Mouse (Mus musculus) kidney, adult 11 months (tissue): ENCODE results near the gene Havcr2.

Source experiments
- DNase-seq: peaks from one replicate; pipeline ENCODE4 v3.0.0; 2022

Gene Havcr2

DNA sequence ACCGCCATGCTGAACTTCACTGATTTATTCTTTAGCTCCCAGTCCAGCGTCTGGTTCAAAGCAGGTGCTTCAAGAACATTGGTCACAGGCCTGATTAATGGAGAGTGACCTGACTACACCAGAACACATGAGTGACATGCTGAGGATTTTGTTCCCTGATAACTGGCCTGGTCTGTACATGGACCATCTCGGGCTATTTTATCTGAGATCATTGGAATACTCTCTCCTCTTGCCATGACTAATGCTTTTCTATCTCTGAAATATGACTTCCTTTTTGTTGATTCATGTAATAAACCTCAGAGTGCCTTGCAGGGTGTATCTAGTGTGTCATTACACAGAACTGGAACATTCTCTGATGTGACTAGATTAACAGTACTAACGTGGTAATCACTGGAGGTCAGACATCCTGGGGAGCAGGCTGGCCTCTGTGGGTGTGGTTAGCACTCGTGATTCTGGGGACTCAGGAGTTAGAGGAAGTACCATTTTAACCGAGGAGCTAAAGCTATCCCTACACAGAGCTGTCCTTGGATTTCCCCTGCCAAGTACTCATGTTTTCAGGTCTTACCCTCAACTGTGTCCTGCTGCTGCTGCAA lies at the start of gene Havcr2:
Gene Havcr2 (plus strand): TSS at position 483 of the 593 bp plus-strand sequence.
- no peak for DNase-seq

DNA sequence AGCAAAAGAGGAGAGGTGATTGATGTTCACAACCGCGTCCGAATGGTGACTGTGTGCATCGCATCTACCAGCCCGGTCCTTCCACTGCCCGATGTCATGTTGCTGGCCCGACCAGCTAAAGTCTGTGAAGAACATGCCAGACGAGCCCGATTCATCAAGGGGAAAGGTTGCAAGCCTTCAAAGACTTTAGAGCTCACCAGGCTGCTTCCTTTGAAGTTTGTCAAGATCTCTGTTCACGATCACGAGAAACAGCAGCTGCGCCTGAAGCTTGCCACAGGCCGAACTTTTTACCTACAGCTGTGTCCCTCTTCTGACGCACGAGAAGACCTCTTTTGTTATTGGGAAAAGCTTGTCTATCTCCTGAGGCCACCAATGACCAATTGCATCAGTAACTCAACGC lies 49.7 kb upstream of the Havcr2 start:
- no peak for DNase-seq

GRCm38 (mm10) chr11:46406721-46407120 lies 48.0 kb upstream of the Havcr2 start:
- DNase-seq: no peak

- no peak for DNase-seq
These were observed 44.6 kb upstream of the Havcr2 start for GRCm38 (mm10) chr11:46410018-46410563.

DNA sequence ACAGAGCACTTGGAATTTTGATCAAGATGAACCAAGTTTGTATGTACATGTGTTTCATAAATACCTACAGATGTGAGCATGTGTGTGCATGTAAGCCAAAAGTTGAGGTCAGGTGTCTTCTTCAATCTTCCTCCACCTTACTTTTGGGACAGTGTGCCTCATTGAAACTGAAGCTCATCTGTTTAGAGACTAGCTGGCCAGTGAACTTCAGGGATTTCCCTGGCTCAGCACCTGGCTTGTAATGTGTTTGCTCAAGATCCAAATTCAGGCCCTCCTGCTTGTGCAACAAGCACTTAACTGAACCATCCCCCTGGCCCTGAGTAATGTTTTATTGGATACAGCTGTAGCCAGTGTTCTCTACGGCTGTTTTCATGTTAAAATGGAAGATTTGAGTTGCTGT lies 36.3 kb upstream of the Havcr2 start:
- no peak for DNase-seq

DNA sequence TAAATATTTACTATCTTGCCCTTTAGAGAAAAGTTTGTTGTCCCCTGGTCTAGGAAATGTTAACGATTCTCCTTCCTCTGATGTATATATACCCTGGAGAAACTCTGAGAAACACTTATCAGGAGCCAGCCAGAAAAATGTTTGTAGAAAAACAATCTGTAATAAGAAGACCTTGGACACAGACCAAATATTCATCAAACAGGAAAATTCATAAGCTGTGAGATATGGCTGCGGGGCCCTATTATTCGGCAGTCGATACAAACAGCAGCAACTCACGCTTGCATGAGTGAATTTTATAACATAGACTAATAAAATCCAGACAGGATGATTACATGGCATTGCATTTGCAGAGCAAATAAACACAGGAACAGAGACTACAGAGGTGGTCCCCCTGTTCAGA lies 35.9 kb upstream of the Havcr2 start:
- DNase-seq: no peak

DNA sequence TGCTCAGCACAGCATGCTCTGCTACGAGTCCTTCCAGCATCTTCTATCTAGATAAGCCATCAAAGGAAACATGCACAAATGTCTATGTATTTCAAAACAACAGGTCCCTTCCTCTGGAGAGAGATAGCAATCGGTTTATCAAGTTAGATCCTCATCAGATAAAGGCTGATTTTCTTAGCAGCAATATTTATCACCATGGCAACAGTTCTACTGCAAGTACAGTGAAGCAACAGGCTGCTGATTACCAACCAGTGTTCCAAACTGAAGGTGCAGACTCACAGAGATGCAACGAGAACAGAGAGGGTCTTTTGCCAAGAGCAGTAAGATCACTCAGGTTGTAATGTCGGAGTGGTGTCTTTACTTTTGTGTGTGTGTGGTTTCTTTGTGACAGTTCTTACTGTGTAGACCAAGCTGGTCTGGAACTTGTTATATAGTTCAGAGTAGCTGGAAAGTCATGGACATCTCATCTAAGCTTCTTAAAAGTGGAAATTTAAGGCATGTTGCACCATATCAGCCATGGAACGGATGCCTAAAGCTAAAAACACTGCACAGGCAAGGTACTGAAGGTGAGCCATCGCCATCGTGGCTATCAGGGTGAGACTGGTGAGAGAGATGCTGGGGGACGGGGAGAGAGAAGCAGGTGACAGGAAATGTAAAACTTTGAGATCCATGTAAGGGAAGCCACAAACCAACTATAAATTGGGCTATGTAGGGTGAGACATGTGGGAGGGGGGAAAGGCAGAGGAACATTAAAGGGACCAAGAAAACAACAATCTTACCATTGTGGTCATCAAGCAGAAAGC lies 33.4 kb upstream of the Havcr2 start:
- no peak for DNase-seq

DNA sequence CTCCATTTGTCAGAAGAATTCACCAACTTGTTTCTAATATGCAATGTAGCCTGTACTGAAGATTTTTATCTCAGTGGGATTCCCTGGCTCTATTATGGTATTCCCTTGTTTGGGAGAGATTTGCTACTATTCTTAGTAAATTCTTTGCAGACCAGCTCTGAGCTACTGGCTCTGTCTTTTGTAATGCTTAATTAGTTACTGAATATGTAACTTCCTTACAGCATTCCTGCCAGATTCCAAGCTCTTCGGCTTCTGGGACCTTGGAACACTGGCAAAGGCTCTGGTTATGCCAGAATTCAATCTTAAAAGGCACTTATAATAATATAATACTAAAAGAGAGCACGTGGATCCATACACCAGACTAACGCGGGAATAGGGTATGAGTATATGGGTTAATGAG lies 26.6 kb upstream of the Havcr2 start:
- peak; percentile 11 for DNase-seq

DNA sequence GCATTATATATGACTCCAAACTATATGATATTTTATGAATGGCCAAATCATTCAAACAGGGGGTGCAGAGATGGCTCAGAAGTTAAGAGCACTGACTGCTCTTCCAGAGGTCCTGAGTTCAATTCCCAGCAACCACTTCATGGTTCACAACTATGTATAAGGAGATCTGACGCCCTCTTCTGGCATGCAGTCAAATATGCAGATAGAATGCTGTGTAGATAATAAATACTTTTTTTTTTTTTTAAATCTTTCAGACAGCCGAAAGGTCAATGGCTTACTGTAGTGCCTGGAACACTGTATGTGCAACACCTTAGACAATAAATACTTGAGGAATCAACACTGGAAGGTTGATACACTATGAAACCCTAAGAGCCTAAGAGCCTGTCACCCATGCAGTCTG lies 24.6 kb upstream of the Havcr2 start:
- no peak for DNase-seq

GRCm38 (mm10) chr11:46431129-46431528 lies 23.6 kb upstream of the Havcr2 start:
- peak; percentile 55 for DNase-seq

- no peak for DNase-seq
These were observed 19.4 kb upstream of the Havcr2 start for GRCm38 (mm10) chr11:46435363-46435762.

DNA sequence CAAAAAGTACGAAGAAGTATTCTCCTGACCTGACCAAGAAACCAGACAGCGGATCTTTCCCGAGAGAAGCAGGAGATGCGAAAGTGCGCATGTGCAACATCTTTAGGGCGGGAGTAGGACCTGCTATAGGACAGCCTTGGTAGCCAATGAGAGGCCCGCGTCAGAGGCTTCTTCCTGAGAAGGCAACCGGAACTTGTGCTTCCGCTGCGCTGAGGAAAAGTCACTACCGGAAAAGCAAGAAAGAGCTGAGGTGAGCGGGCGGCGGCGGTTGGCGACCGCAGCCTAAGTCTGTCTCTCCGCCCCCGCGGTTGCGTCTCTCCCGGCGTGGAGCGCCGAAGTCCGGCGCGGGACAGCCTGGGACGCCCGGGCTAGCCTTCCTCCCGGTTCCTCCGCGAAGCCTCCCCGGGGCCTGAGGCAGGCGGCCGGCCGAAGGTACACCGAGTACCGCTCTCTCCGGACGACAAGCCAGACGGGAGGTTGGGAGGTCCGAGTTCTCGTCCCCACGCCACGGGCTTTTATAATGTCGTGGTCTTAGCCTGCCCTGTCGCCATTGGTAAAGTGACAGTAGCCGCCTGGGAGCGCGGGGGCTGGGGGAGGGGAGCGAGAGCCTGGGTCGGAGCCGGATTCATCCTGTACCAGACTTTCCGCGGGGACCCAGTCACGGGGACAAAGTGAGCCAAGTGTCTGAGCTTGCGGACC lies 17.8 kb upstream of the Havcr2 start, which contains the start of gene Med7:
Gene Med7 (plus strand): TSS at position 166 of the 699 bp plus-strand sequence.
- peak; percentile 97 for DNase-seq

DNA sequence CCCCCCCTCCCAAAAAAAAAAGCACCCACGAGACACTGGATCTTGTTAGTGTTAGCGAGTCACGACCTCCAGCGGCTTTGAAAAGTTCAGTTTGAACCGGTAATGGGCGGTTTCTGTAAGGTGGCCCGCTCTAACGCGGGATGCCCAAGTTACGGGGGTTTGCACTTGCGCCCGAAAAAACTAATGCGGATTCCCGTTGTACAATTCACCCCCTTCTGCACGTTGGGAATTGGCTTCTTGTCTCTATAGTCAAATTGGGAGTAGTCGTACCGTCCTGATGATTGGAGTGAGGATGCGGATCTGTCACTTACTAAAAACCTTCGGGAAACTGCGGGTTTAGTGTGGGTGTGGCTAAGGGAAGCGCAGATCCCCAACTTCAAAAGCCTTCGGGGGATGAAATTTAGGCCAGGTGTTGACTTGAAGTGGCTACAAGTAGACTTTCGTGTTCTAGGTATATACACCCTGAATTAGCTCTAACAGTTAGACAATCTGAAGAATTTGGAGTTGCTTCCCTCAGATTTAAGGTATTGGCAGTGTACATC lies 17.2 kb upstream of the Havcr2 start:
- DNase-seq: no peak

GRCm38 (mm10) chr11:46439005-46439543 lies 15.7 kb upstream of the Havcr2 start:
- no peak for DNase-seq

- DNase-seq: no peak
These were observed 13.0 kb upstream of the Havcr2 start for GRCm38 (mm10) chr11:46441774-46442173.

GRCm38 (mm10) chr11:46443152-46443551 lies 11.6 kb upstream of the Havcr2 start:
- DNase-seq: no peak

GRCm38 (mm10) chr11:46443979-46444378 lies 10.8 kb upstream of the Havcr2 start:
- DNase-seq: no peak

- no peak for DNase-seq
These were observed 8.6 kb upstream of the Havcr2 start for GRCm38 (mm10) chr11:46446150-46446549.

DNA sequence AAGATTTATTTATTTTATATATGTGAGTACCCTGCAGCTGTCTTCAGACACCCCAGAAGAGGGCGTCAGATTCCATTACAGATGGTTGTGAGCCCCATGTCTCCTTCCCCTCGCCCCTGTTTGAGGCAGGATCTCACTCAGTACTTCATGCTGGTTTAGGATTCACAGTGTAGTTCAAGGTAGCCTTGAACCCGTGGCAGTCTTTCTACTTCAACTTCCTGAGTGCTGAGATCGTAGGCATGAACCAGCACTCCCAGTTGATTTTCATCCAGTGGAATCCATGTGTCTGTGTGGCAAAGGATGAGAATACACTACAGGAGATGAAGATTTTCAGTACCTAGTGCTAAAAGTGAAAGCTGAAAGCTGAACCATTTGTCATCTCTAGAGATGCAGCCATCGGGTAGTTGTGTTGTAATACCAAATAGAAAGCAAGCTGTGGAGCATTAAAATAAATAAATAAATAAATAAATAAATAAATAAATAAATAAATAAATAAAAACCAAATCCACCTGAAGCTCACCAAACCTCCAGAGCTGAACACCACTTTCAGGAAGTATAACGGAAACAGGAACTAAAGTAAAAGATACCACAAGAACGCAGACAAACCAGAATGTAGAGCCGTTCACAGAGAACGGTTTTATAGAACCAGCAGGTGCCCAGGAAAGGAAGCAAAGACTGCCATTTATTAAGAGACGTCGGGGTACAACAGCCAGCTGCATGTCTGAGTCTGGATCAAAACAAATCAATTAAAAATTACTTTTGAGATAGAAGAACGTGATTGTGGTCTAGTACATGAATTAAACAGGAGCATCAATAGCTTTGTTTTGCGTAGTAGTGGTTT lies 6.9 kb upstream of the Havcr2 start:
- DNase-seq: no peak

- no peak for DNase-seq
These were observed 5.2 kb upstream of the Havcr2 start for GRCm38 (mm10) chr11:46449461-46450080.

GRCm38 (mm10) chr11:46459960-46460359 lies 5.2 kb downstream of the Havcr2 start:
- DNase-seq: no peak

- no peak for DNase-seq
These were observed 6.6 kb downstream of the Havcr2 start for GRCm38 (mm10) chr11:46461362-46461761.
